Mouse (Mus musculus): ENCODE data around the gene Ms4a6d. TPM values are rescaled to one million over a fixed set of nuclear protein-coding genes. Genes with fewer than 3 reads are reported as not detected.
"Not testable (repeated sequence)": the region's sequence is repeated elsewhere in the genome, so short reads cannot be mapped to it uniquely, and the experiment has no call there.

Ms4a6d gene
- polyA plus RNA-seq, 1 experiment from 2014 or later: 10.1 TPM

- Histone ChIP-seq H3K4me1 (no peaks in the 10 kb centered on the region), H3K9ac (no peak overlapping the region), H3K9me3 (replicated peaks) (no peaks in the 10 kb centered on the region), H3K27ac (replicated peaks) (no peak overlapping the region), H3K36me3 (no peaks in the 10 kb centered on the region), H3K4me2 (replicated peaks) (no peak overlapping the region), H3K27me3 (no peaks in the 10 kb centered on the region), H3K4me3 (replicated peaks) (no peak overlapping the region)
- ATAC-seq (ENCODE audit: insufficient number of reproducible peaks, low FRiP score, low TSS enrichment, low read depth): no peak
- 58% methylated on average over 2 of the region's 2 CpGs for WGBS
These were observed 10.2 kb upstream of the Ms4a6d start for GRCm38 (mm10) chr19:11614805-11615204.

- no peaks in the 10 kb centered on the region for H3K9me3 ChIP-seq (replicated peaks)
- no peak for ATAC-seq (ENCODE audit: insufficient number of reproducible peaks, low FRiP score, low TSS enrichment, low read depth)
- H3K4me1 ChIP-seq: no peaks in the 10 kb centered on the region
- no peak overlapping the region for H3K27ac ChIP-seq (replicated peaks)
- WGBS: 75% methylated on average over 8 of the region's 8 CpGs
- no peaks in the 10 kb centered on the region for H3K27me3 ChIP-seq
- no peak overlapping the region for H3K9ac ChIP-seq
- no peak overlapping the region for H3K4me2 ChIP-seq (replicated peaks)
- no peaks in the 10 kb centered on the region for H3K36me3 ChIP-seq
- no peak overlapping the region for H3K4me3 ChIP-seq (replicated peaks)
These were observed 9.3 kb upstream of the Ms4a6d start for GRCm38 (mm10) chr19:11613776-11614443.

- no peak overlapping the region for H3K27ac ChIP-seq (replicated peaks)
- no peaks in the 10 kb centered on the region for H3K4me1 ChIP-seq
- H3K9ac ChIP-seq: no peak overlapping the region
- no peaks in the 10 kb centered on the region for H3K9me3 ChIP-seq (replicated peaks)
- H3K36me3 ChIP-seq: no peaks in the 10 kb centered on the region
- no peak for ATAC-seq (ENCODE audit: insufficient number of reproducible peaks, low FRiP score, low TSS enrichment, low read depth)
- 84% methylated on average over 1 of the region's 1 CpGs for WGBS
- H3K27me3 ChIP-seq: no peaks in the 10 kb centered on the region
- no peak overlapping the region for H3K4me3 ChIP-seq (replicated peaks)
- no peak overlapping the region for H3K4me2 ChIP-seq (replicated peaks)
These were observed 8.4 kb upstream of the Ms4a6d start for GRCm38 (mm10) chr19:11613084-11613483.

GRCm38 (mm10) chr19:11612293-11612692 is 7.6 kb upstream of the Ms4a6d start:
- Histone ChIP-seq H3K4me1 (no peaks in the 10 kb centered on the region), H3K9ac (no peak overlapping the region), H3K4me3 (replicated peaks) (no peak overlapping the region), H3K9me3 (replicated peaks) (no peaks in the 10 kb centered on the region), H3K36me3 (no peaks in the 10 kb centered on the region), H3K4me2 (replicated peaks) (no peak overlapping the region), H3K27me3 (no peaks in the 10 kb centered on the region), H3K27ac (replicated peaks) (no peak overlapping the region)
- WGBS: 51% methylated on average over 2 of the region's 2 CpGs
- no peak for ATAC-seq (ENCODE audit: insufficient number of reproducible peaks, low FRiP score, low TSS enrichment, low read depth)

- no peak overlapping the region for H3K27ac ChIP-seq (replicated peaks)
- H3K27me3 ChIP-seq: no peaks in the 10 kb centered on the region
- no peak overlapping the region for H3K4me2 ChIP-seq (replicated peaks)
- no peaks in the 10 kb centered on the region for H3K4me1 ChIP-seq
- ATAC-seq (ENCODE audit: insufficient number of reproducible peaks, low FRiP score, low TSS enrichment, low read depth): no peak; the same call in 1 of the 2 replicates
- H3K9me3 ChIP-seq (replicated peaks): no peaks in the 10 kb centered on the region
- H3K9ac ChIP-seq: no peak overlapping the region
- no peak overlapping the region for H3K4me3 ChIP-seq (replicated peaks)
- no peaks in the 10 kb centered on the region for H3K36me3 ChIP-seq
- WGBS: 26% methylated on average over 6 of the region's 6 CpGs
These were observed 6.9 kb upstream of the Ms4a6d start for GRCm38 (mm10) chr19:11611541-11611945.

- Histone ChIP-seq H3K4me2 (replicated peaks) (no peak overlapping the region), H3K27ac (replicated peaks) (no peak overlapping the region), H3K9me3 (replicated peaks) (no peaks in the 10 kb centered on the region), H3K4me1 (no peaks in the 10 kb centered on the region), H3K4me3 (replicated peaks) (no peak overlapping the region), H3K27me3 (no peaks in the 10 kb centered on the region), H3K36me3 (no peaks in the 10 kb centered on the region), H3K9ac (no peak overlapping the region)
- WGBS: 19% methylated on average over 1 of the region's 1 CpGs
- no peak for ATAC-seq (ENCODE audit: insufficient number of reproducible peaks, low FRiP score, low TSS enrichment, low read depth)
These were observed 3.5 kb upstream of the Ms4a6d start for GRCm38 (mm10) chr19:11608172-11608571.

GRCm38 (mm10) chr19:11602026-11602425 is 2.6 kb downstream of the Ms4a6d start:
- no peaks in the 10 kb centered on the region for H3K9me3 ChIP-seq (replicated peaks)
- H3K27me3 ChIP-seq: no peaks in the 10 kb centered on the region
- no peaks in the 10 kb centered on the region for H3K36me3 ChIP-seq
- no peak overlapping the region for H3K9ac ChIP-seq
- 86% methylated on average over 2 of the region's 2 CpGs for WGBS
- no peak overlapping the region for H3K4me3 ChIP-seq (replicated peaks)
- no peak overlapping the region for H3K27ac ChIP-seq (replicated peaks)
- ATAC-seq (ENCODE audit: insufficient number of reproducible peaks, low FRiP score, low TSS enrichment, low read depth): no peak
- H3K4me1 ChIP-seq: no peaks in the 10 kb centered on the region
- no peak overlapping the region for H3K4me2 ChIP-seq (replicated peaks)

GRCm38 (mm10) chr19:11601349-11601748 is 3.3 kb downstream of the Ms4a6d start:
- Histone ChIP-seq H3K36me3 (no peaks in the 10 kb centered on the region), H3K27ac (replicated peaks) (no peak overlapping the region), H3K4me1 (no peaks in the 10 kb centered on the region), H3K4me3 (replicated peaks) (no peak overlapping the region), H3K9me3 (replicated peaks) (no peaks in the 10 kb centered on the region), H3K27me3 (no peaks in the 10 kb centered on the region), H3K9ac (no peak overlapping the region), H3K4me2 (replicated peaks) (no peak overlapping the region)
- no peak for ATAC-seq (ENCODE audit: insufficient number of reproducible peaks, low FRiP score, low TSS enrichment, low read depth)
- 90% methylated on average over 3 of the region's 3 CpGs for WGBS

- H3K9ac ChIP-seq: no peak overlapping the region
- no peak overlapping the region for H3K4me3 ChIP-seq (replicated peaks)
- no peaks in the 10 kb centered on the region for H3K36me3 ChIP-seq
- H3K9me3 ChIP-seq (replicated peaks): no peaks in the 10 kb centered on the region
- no peaks in the 10 kb centered on the region for H3K4me1 ChIP-seq
- no peak overlapping the region for H3K27ac ChIP-seq (replicated peaks)
- no peak for ATAC-seq (ENCODE audit: insufficient number of reproducible peaks, low FRiP score, low TSS enrichment, low read depth)
- H3K27me3 ChIP-seq: no peaks in the 10 kb centered on the region
- 41% methylated on average over 2 of the region's 2 CpGs for WGBS
- no peak overlapping the region for H3K4me2 ChIP-seq (replicated peaks)
These were observed 14.7 kb downstream of the Ms4a6d start for GRCm38 (mm10) chr19:11589891-11590449.

- H3K9me3 ChIP-seq (replicated peaks): no peaks in the 10 kb centered on the region
- no peak for ATAC-seq (ENCODE audit: insufficient number of reproducible peaks, low FRiP score, low TSS enrichment, low read depth)
- H3K4me2 ChIP-seq (replicated peaks): no peak overlapping the region
- no peak overlapping the region for H3K9ac ChIP-seq
- no peaks in the 10 kb centered on the region for H3K27me3 ChIP-seq
- WGBS: 55% methylated on average over 4 of the region's 4 CpGs
- H3K4me3 ChIP-seq (replicated peaks): no peak overlapping the region
- no peaks in the 10 kb centered on the region for H3K4me1 ChIP-seq
- no peak overlapping the region for H3K27ac ChIP-seq (replicated peaks)
- no peaks in the 10 kb centered on the region for H3K36me3 ChIP-seq
These were observed 15.4 kb downstream of the Ms4a6d start for GRCm38 (mm10) chr19:11589205-11589604.

- Histone ChIP-seq H3K4me1 (no peaks in the 10 kb centered on the region), H3K36me3 (no peaks in the 10 kb centered on the region), H3K4me2 (replicated peaks) (no peak overlapping the region), H3K9ac (no peak overlapping the region), H3K27ac (replicated peaks) (no peak overlapping the region), H3K27me3 (no peaks in the 10 kb centered on the region), H3K4me3 (replicated peaks) (no peak overlapping the region), H3K9me3 (replicated peaks) (no peaks in the 10 kb centered on the region)
- ATAC-seq (ENCODE audit: insufficient number of reproducible peaks, low FRiP score, low TSS enrichment, low read depth): no peak
- 80% methylated on average over 8 of the region's 8 CpGs for WGBS
These were observed 29.7 kb downstream of the Ms4a6d start for GRCm38 (mm10) chr19:11574965-11575364.

- H3K4me3 ChIP-seq (replicated peaks); H3K9ac ChIP-seq; H3K36me3 ChIP-seq; H3K27me3 ChIP-seq; H3K4me2 ChIP-seq (replicated peaks); H3K4me1 ChIP-seq; H3K27ac ChIP-seq (replicated peaks); H3K9me3 ChIP-seq (replicated peaks); ATAC-seq (ENCODE audit: insufficient number of reproducible peaks, low FRiP score, low TSS enrichment, low read depth): not testable (repeated sequence)
These were observed 45.1 kb downstream of the Ms4a6d start for GRCm38 (mm10) chr19:11559560-11559959.
